Mouse (Mus musculus) olfactory bulb, adult 2 months (tissue): ENCODE results near the gene Napepld. TPM values are rescaled to one million over a fixed set of nuclear protein-coding genes. Genes with fewer than 3 reads are reported as not detected.

Experiments used
- H3K27ac ChIP-seq: fragments of 200-500 bp; 2 replicates; pipeline ENCODE4 v1.5.1; 2012; ENCODE audit warnings: low read depth, low read length; ENCODE audit not compliant: insufficient read depth
- H3K4me1 ChIP-seq: fragments of 200-500 bp; 2 replicates; pipeline ENCODE4 v1.6.1; 2012; ENCODE audit warnings: low read length; ENCODE audit not compliant: control insufficient read depth, insufficient read depth
- H3K4me3 ChIP-seq: fragments of 200-500 bp; 2 replicates; pipeline ENCODE4 v1.5.1; 2012; ENCODE audit warnings: mild to moderate bottlenecking, low read depth, low read length, moderate library complexity; ENCODE audit not compliant: insufficient read depth
- CTCF ChIP-seq: fragments of 200-500 bp; IDR thresholded peaks from 2 replicates; pipeline ENCODE4 v1.5.1; 2012; ENCODE audit warnings: low read depth, mild to moderate bottlenecking, low read length, moderate library complexity; ENCODE audit not compliant: insufficient read depth
- POLR2A ChIP-seq: fragments of 200-500 bp; IDR thresholded peaks from 2 replicates; pipeline ENCODE4 v1.6.1; 2012; ENCODE audit warnings: mild to moderate bottlenecking, low read depth, low read length, moderate library complexity; ENCODE audit not compliant: insufficient read depth
- WGBS: fragments of 180-500 bp; shearing (Covaris S2); methylation state at CpG from one replicate; pipeline ENCODE4 v1.1.7; 2018; 5-methylcytosine and 5-hydroxymethylcytosine counted together
- polyA plus RNA-seq: library from polyadenylated mRNA; stranded (reverse); fragments of >200 nt; gene quantifications from 2 replicates; pipeline ENCODE4 v1.2.4, GENCODE M21; 2012; ENCODE audit warnings: low replicate concordance; ENCODE audit not compliant: missing spikeins, insufficient read depth, insufficient read length

Gene Napepld
- polyA plus RNA-seq, 1 experiment = not detected

DNA sequence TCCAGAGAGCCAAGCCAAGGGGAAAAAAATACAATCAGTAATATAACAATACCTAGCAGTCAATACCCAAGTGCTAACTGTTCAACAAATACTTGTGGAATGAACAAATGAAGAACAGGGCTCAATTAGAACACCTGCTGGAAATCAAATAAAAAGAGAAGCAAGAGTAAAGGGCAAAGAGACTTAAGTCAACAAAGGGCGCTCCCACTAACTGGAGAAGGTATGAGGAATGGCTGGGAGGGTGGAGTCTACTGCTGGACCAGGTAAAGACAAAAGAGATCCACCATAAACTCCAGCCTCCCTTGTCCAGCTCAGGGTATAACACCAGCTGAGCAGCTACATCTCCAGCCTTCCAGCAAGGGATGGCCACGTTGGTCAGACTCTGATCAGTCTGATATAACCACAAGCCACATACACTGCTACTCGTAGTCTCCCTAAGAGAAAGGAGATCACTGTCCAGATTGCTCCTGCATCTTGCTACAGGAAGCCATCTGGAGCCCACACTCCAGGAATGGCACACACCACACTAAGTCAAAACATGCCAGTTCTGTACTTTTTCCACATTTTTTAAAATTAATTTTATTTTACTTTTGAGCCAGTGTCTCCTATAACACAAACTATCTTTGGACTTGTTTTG is 6.2 kb downstream of the Napepld start:
- Histone ChIP-seq H3K4me3 (no peak overlapping the region), H3K27ac (no peak overlapping the region), H3K4me1 (no peaks in the 10 kb centered on the region)
- 88% methylated on average over 3 of the region's 3 CpGs for WGBS
- TF ChIP-seq POLR2A = no peak
- TF ChIP-seq CTCF = no peak

- H3K27ac ChIP-seq = no peak overlapping the region
- no peaks in the 10 kb centered on the region for H3K4me1 ChIP-seq
- WGBS = 85% methylated on average over 3 of the region's 3 CpGs
- no peak for TF ChIP-seq CTCF
- H3K4me3 ChIP-seq = no peak overlapping the region
Measured at GRCm38 (mm10) chr5:21693372-21693870, 7.8 kb downstream of the Napepld start.

DNA sequence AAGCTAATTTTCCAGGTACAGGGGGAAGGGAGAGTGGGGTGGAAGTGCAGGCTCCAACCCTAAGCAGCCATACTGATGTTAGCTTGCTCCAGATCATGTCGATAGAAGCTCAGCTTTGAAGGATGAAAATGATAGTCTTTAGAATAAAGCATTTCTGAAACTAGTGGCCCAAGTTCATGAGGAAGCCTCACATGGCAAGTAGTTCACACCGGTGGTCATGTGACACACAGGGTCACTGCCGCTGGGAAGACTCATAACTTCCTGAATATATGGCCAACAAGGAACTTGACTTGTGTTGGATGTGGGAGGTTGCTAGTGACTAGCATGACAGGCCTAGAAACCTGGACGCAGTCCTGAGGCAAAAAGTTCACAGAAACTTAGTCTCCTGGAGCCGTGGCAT is 9.0 kb downstream of the Napepld start:
- Histone ChIP-seq H3K27ac (no peak overlapping the region), H3K4me1 (no peaks in the 10 kb centered on the region), H3K4me3 (no peak overlapping the region)
- no peak for TF ChIP-seq CTCF
- TF ChIP-seq POLR2A = no peak
- 98% methylated on average over 5 of the region's 5 CpGs for WGBS

DNA sequence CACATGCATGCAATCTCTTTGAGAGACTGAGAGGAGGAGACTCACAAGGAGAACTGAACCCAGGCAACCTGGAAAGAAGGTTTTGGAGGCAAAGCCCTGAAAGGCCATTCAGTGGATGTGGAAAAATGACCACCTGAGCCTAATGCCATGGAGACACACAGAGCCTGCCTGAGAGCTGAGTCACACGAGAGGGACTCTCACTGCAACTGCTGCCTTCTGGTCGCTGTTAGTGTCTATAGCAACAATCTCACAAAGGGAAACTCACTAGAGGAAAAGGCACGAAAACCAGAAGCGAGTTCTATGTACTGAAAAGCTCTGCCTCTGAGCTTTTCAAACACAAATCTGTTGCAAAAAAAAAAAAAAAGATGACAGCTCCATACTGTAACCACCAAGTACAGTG is 14.2 kb downstream of the Napepld start:
- Histone ChIP-seq H3K4me1 (peaks cover 2% of the 10 kb centered on the region; the same call in 1 of the 2 replicates), H3K4me3 (no peak overlapping the region), H3K27ac (no peak overlapping the region)
- 26% methylated on average over 4 of the region's 4 CpGs for WGBS
- TF ChIP-seq POLR2A (no peak), CTCF (no peak)

GRCm38 (mm10) chr5:21685001-21685400 is 16.2 kb downstream of the Napepld start:
- Histone ChIP-seq H3K4me1 (peaks cover 8% of the 10 kb centered on the region), H3K27ac (no peak overlapping the region), H3K4me3 (no peak overlapping the region)
- WGBS = 83% methylated on average over 10 of the region's 10 CpGs
- TF ChIP-seq CTCF (no peak), POLR2A (no peak)

DNA sequence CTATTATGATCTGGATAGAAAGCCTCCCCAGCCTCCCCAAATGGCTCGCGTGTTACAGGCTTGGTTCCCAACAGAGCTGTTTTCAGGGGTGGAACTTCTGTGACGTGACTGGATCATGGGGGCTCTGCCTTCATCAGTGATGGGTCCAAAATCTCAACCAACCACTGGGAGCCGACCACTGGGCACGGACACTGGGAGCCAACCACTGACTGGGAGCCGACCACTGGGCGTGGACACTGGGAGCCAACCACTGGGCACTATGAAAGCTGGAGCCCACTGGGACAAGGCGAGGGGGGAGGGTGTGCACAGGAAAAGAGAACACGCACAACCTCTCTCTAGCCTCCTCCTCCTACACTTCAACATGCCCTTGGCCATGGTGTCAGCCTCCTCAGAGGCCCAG is 17.4 kb downstream of the Napepld start:
- peaks cover 12% of the 10 kb centered on the region for H3K4me1 ChIP-seq

GRCm38 (mm10) chr5:21680940-21681339 is 20.3 kb downstream of the Napepld start:
- Histone ChIP-seq H3K27ac (peak overlapping the region; percentile 58), H3K4me3 (no peak overlapping the region), H3K4me1 (peaks cover 10% of the 10 kb centered on the region)
- TF ChIP-seq CTCF (no peak), POLR2A (no peak)
- WGBS = 29% methylated on average over 5 of the region's 5 CpGs

More for the DNA sequence above, 17.4 kb downstream of the Napepld start:
- TF ChIP-seq POLR2A (no peak), CTCF (no peak)
- Histone ChIP-seq H3K4me3 (no peak overlapping the region), H3K27ac (no peak overlapping the region)
- 94% methylated on average over 9 of the region's 9 CpGs for WGBS

GRCm38 (mm10) chr5:21680029-21680428 is 21.2 kb downstream of the Napepld start:
- no peak overlapping the region for H3K4me3 ChIP-seq
- peaks cover 10% of the 10 kb centered on the region for H3K4me1 ChIP-seq
- WGBS = 62% methylated on average over 4 of the region's 4 CpGs
- H3K27ac ChIP-seq = peak overlapping the region; percentile 26; the same call in 1 of the 2 replicates
- TF ChIP-seq POLR2A = no peak
- no peak for TF ChIP-seq CTCF

GRCm38 (mm10) chr5:21678363-21678762 is 22.8 kb downstream of the Napepld start:
- TF ChIP-seq POLR2A (no peak), CTCF (no peak)
- WGBS = 96% methylated on average over 9 of the region's 9 CpGs
- no peak overlapping the region for H3K27ac ChIP-seq
- no peak overlapping the region for H3K4me3 ChIP-seq
- H3K4me1 ChIP-seq = peaks cover 13% of the 10 kb centered on the region
